Mouse (Mus musculus): ENCODE data around the gene Gfra4.
A peak's percentile ranks its signal among the peaks of the same experiment; 100 is the strongest.

Gfra4 gene

GRCm38 (mm10) chr2:131042988-131043387 is at the start of gene Gfra4:
Gene Gfra4, minus strand, starts transcription at chr2:131043088.
- no peak for DNase-seq (ENCODE audit: low read depth, low spot score)

DNA sequence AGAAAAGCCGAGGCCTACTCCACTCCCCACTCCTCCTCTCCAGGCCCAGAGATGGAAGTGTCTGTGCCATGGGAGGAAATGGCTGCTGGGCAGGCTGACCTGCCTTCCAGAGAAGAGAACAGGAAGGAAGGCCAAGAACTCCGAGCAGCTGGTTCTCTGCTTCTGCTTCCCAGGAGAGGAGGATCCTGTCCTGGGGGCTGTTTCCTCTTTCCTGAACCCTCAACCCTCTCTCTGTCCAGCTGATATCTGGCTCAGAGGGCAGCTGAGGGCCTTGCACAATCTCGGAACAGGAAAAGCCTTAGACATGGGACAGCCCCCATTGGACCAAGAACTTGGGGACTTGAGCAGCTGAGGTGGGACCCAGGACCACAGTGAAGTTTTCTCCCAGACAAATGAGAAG is 48.0 kb upstream of the Gfra4 start:
- DNase-seq (ENCODE audit: low read depth, low spot score), result no peak

GRCm38 (mm10) chr2:131089634-131090033 is 46.7 kb upstream of the Gfra4 start:
- no peak for DNase-seq (ENCODE audit: low read depth, low spot score)

GRCm38 (mm10) chr2:131088581-131088980 is 45.7 kb upstream of the Gfra4 start:
- DNase-seq (ENCODE audit: low read depth, low spot score), result no peak

DNA sequence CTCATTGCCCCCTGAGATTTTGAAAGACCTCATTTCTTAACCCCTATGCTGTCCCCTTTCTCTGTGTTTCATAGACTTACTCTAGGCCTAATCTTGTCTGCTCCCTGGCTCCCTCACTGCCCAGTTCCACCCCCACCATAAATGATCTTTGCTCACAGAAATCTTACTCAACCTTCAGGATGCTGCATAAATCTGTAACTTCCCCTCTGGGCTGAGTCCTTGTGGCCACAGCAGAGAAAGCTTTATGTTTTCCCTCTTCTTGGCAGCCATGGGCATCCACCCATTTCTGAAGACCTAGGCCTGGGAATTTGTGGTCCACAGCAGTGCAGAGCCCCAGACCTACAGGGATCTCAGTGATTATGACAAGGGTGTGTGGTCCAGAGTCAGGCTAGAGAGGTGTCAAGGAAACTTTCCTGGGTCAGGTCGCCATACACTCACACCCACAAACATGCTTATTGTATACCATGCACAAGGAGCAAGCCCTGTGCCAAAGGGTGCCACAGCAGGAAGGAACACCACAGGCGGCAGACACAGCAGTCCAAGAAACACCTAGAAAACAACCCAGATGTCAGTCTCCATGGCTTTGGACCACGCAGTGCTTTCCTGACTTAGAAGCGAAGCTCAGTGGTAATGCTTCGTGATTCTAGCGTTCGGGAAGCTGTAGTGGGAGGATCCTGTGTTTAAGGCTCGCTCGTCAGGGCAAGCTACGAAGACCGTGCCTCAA is 43.9 kb upstream of the Gfra4 start, which contains the start of gene Siglec1:
Gene Siglec1 (minus strand): TSS at position 99 of the 724 bp plus-strand sequence.
- no peak for DNase-seq (ENCODE audit: low read depth, low spot score)

- no peak for DNase-seq (ENCODE audit: low read depth, low spot score)
Measured at GRCm38 (mm10) chr2:131084206-131084605, 41.3 kb upstream of the Gfra4 start.

GRCm38 (mm10) chr2:131080507-131080906 is 37.6 kb upstream of the Gfra4 start:
- no peak for DNase-seq (ENCODE audit: low read depth, low spot score)

DNA sequence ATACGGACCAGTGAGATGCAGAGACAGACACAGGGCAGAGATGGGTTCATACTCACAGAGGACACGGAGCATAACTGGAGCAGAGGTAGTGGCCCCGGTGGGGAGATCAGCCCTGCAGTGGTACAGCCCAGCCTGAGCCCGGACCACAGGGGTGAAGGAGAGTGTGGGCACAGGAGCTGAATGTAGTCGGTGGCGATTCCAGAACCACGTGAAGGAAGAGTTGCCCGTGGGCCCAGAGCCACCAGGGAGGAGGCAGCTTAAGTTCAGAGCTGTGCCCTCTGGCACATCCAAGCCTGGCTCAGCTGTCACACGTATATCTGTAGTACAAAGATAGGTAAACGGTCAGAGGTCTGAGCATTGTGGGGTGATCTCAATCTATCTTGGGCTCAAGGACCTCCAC is 29.6 kb upstream of the Gfra4 start:
- no peak for DNase-seq (ENCODE audit: low read depth, low spot score)

DNA sequence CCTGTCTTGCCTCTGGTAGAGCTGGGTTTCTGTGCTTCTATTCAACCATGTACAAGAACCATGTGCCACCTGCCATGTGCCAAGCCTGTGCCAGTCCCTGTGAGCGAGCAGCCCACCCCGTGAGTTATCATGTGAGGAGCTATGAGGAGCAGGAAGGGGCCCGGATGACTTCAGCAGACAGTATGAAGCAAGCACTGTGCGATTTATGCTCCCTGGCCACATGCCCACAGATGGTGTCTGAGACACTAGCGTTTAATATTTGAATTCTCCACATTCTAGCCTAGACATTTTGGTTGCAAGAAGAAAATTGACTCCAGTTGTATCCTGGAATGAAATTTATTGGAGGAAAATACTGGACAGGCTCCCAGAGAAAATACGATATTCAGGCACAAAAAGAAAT is 24.6 kb upstream of the Gfra4 start:
- DNase-seq (ENCODE audit: low read depth, low spot score), result peak; percentile 64

GRCm38 (mm10) chr2:131066342-131066741 is 23.5 kb upstream of the Gfra4 start:
- no peak for DNase-seq (ENCODE audit: low read depth, low spot score)

DNA sequence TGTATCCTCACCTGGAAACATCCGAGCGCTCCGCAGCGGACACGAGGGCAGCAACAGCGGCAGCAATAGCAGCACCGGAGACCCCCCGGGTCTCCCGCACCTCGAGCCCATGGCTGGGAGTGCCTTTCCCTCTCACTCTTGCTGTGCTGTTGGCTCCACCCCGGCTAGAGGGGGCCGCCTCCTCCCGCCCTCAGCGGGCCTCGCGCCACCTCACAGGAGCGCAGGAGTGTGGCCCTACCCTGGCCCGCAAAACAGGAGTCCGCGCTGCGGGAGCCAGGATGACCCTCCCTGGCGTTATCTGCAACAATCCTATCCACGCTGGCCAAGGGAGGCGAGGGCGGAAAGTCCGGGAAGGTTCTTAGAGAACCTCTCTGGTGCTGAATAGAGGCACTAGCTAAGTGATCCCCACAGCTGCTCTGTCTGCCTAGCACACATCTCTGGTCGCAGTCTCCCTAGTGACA is 20.5 kb upstream of the Gfra4 start, which contains the start of gene Adam33:
Gene Adam33 (minus strand): TSS at position 411 of the 461 bp plus-strand sequence.
- peak; percentile 14 for DNase-seq (ENCODE audit: low read depth, low spot score)

DNA sequence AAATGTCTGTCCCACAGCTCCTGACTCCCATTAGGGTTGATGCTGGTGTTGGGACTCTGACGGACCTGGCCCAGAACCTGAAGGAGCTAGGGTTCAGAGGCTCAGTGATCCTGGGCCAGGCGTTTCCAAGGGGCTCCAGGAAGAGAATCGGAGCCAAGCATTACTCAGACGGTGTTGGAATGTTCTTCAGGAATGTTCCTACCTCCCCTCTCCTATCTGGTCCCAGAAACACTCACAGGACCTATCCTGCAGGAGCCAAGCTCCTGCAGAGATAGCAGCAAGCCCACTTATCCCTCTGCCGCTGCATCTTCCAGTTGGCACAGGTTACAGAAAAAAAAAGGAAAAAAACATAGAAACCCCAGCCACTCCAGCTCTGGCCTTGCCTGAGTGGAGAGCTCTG is 18.7 kb upstream of the Gfra4 start:
- peak; percentile 61 for DNase-seq (ENCODE audit: low read depth, low spot score)

GRCm38 (mm10) chr2:131060784-131061183 is 17.9 kb upstream of the Gfra4 start:
- peak; percentile 74 for DNase-seq (ENCODE audit: low read depth, low spot score)

DNA sequence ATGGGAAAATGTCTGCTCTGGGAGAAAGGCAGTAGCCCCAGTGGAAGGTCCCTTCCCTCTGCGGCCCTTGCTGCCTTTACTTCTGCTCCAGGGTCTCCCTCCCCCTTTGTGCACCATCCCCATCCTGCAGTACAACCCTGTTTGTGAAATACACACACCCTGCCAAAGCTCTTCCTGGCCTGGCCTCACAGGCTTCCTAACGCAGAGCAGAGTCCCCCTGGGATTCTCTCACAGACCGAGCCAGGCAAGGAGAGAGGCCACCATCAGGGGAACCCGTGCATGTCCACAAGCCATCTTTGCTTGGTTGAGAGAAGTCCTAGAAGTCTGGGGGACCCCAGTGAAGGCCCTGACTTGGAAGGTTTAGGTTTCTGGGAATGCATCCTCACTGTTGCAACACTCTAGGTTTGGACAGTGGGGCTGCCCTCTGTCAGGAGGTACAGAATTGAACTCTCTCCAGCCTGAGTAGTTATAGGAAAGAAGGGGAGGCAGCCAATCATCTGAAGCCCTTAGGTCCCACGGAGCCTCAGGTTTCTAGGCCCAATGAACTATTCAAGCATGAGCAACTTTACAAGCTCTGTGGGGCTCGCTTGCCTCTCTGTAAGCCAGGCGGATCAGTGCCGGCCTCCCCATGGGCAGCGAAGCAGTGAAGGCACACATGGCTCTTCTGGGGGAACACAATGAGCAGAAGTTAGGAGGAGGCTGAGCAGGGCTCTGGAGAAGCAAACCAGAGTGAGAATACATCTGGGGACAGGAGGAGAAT is 17.1 kb upstream of the Gfra4 start:
- peak; percentile 58 for DNase-seq (ENCODE audit: low read depth, low spot score)

DNA sequence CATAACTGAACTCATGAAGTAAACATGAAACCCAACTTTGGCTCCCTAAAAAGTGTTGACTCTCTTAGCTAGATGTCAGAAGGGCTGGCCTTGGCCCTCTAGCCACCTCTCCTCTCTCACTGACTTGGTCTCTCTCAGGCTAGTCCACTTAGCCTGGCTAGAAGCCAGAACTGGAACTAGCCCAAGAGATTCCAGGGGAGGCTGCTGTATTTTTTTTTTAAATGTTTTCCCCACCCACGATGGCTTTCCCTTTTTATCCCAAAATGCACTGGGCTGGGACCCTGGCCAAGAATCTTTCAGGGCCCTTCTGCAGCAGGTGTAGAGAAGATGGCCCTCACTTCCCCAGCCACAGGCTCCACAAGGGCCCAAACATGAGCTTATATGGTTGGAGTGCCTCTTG is 16.5 kb upstream of the Gfra4 start:
- DNase-seq (ENCODE audit: low read depth, low spot score), result peak; percentile 85

DNA sequence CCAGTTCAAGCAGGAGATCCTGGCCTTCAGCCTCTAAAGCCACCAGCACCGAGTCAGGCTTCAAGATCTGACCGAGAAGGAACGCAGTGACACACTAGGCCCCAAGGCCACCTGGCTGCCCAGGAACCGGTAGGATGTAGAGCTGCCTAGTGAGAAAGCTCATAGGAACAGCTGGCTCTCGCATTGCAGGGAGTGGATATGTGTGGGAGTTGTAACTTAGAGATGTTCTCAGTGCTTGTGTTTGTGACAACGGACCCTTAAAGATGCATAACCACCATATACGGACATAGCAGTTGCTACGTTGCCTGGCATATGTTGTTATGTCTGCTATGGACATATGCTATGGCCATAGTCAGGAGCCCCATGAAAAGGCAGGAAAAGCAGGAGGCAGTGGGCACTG is 15.8 kb upstream of the Gfra4 start:
- DNase-seq (ENCODE audit: low read depth, low spot score), result no peak

DNA sequence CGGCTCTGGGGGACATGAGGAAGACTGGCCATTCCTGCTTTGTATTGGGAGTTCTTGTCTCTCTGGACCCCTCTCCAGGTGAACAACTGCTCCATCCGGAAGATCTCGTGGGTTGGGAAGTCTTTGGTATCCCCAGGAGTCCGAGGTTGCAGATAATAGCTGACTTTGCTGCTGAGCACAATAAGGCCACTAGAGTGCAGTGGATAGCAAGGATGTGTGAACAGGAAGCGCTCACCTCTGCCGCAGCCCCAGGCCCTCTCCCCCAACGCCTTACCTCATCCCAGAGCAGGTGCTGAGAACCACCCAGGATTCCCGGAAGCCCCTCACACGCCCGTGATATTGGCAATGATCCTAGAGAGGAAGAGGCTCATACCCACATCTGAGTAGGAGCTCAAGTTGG is 13.3 kb upstream of the Gfra4 start:
- DNase-seq (ENCODE audit: low read depth, low spot score), result peak; percentile 51

DNA sequence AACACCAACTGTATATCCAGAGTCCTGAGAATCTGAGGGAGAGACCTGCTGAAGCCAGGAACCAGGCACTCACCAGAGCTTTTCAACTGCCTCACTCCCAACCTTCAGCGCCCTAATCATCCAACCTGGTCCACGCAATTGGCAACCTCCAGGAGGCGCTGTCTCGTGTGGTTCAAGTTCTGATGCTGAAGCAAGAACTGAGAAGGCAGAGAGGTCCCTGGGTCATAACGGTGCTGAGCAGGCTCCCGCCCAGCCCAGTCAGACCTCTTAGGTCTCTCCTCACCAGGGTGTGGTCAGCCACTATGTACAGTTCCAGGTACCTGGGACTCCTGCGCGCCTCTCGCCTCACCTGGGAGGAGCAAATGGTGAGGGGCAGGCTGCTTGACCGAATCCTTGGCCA is 12.7 kb upstream of the Gfra4 start:
- peak; percentile 59 for DNase-seq (ENCODE audit: low read depth, low spot score)

DNA sequence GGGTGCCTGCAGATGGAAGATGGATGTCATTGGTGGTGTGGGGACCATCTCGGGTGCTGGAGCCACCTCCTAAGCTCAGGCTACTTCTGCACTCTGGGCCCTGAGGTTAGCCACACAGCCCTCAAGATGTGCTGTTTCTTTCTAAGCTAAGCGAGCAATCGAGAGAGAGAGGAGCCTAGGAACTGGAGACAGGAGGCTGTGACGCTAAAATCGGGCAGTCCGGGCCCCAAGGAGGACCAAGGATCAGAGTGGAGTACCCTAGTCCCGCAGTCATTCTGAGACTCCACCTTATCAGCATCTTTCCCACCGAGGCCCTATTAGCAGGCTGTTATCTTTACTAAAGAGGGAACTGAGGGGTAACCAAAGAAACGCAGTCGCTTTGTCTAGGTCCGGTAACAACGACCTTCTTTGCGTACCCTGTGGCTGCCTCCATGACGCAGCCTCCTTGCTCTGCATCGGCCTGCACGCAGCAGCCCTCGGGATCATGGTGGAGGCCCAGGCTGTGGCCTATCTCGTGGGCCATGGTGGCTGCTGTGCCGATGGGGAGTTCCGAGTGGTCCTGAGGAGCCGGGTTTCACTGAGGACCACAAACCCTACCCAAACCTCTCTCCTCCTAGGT is 11.9 kb upstream of the Gfra4 start:
- no peak for DNase-seq (ENCODE audit: low read depth, low spot score)

DNA sequence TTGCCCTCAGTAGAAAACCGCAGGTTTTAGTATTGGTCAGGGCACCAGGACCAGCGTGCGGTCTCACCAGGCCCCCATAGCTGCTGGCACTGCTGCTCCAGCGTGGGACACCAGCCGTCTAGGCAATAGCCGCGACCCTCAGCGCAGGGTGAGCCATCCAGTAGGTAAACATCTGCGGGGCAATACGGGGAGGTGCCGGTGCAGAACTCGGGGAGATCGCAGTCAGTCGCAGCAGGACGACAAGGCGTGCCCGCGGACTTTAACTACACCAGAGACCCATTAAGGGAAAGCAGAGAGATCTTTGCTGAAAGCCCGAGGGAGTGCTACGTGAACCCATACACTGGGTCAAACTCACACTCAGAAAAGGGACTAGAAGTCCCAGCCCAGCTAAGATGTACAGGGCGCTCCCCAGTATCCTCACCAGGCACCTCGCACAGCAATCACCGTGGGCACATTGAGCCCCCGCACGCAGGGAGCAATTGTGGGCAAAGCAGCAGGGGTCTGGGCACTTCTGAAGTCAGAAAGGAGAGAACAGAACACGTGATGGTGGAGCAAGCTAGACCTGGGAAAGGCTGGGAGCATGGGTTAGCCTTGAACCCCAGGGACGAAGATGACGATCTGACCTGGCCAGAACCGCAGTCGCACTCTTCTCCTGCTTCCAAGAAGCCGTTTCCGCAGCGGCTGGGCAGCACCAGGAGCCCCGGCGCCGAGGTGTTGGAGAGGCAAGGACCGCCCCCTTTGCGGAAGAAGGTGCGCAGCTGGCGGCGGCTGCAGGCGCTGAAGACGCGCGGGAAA is 11.2 kb upstream of the Gfra4 start:
- no peak for DNase-seq (ENCODE audit: low read depth, low spot score)

DNA sequence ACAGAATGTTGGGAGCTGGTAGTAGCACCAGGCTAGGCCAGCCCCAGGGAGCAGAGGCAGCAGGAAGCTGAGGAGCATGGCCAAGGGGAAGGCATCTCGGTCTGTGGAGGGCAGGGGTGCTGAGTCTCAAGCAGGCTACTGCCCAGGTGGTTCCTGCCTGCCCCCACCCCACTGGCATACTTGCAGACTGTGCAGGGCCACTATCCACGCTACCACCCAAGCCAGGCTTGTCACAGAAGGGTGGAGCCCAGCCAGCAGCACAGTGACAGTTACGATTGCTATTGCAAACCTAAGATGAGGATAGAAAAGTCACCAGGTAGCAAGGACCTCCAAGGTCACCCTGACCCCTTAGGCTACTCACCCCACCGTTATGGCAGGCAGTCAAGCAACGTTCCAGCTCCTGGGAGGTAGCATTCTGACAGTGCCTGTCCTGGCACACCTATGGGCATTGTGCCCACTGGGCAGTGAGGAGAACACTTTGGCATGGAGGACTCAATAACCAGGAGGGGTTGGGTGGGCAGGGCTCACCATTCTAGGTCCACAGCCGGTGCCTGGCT is 10.1 kb upstream of the Gfra4 start:
- no peak for DNase-seq (ENCODE audit: low read depth, low spot score)

All from 3T3-L1 (cell line).